Mouse (Mus musculus) layer of hippocampus, postnatal 14 days (tissue): ENCODE data around the gene Gpr39. TPM values are rescaled to one million over a fixed set of nuclear protein-coding genes. Genes with fewer than 3 reads are reported as not detected.
"Not testable (repeated sequence)": the region's sequence is repeated elsewhere in the genome, so short reads cannot be mapped to it uniquely, and the experiment has no call there.

Experiments used
- DNase-seq, 2 experiments: peaks; one replicate each; pipeline ENCODE4 v3.0.0; 2021 to 2022; ENCODE audit warnings: low spot score in 2 of 2, mixed read lengths in 1 of 2
- long read RNA-seq, 2 experiments: library from polyadenylated mRNA; stranded (forward); transcript quantifications; one replicate each; pipeline ENCODE4 v2.0.0; 2021
- total RNA-seq, 2 experiments: library from RNA; stranded (reverse); gene quantifications; 2 replicates each; pipeline ENCODE4 v1.2.3; 2021

Gpr39 gene
- total RNA-seq, result under 1 TPM; 0.24 to 0.28 TPM
- long read RNA-seq, experiment 1, result 0 reads
- long read RNA-seq, experiment 2, partial matches to known transcripts, result 0 of 1 reads
- long read RNA-seq, experiment 2, other reads (novel, unspliced or antisense), result 1 of 1 reads

- DNase-seq, result no peak
These were observed at the start of gene Gpr39 for GRCm38 (mm10) chr1:125676790-125677273. Gene Gpr39, plus strand, starts transcription at chr1:125676995.

GRCm38 (mm10) chr1:125639501-125640253 is 37.1 kb upstream of the Gpr39 start:
- DNase-seq, result peak; percentile 22 to 47

- DNase-seq, result no peak
These were observed 33.2 kb upstream of the Gpr39 start for GRCm38 (mm10) chr1:125643643-125644042.

DNA sequence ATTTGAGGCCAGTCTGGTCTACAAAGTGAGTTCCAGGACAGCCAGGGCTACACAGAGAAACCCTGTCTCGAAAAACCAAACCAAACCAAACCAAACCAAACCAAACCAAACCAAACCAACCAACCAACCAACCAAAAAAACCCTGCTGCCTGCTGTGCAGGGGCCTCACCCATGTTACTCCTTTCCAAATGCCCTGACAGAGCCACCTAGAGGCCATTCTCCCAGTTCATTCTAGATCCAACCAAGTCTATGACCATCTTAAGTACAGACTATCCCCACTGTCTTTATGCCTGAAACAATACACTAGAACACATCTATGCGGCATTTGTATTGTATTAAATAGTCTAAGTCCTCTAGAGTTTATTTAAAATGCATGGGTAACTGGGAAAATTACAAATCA is 30.0 kb upstream of the Gpr39 start:
- DNase-seq, result not testable (repeated sequence)

GRCm38 (mm10) chr1:125648011-125648410 is 28.8 kb upstream of the Gpr39 start:
- no peak for DNase-seq

- no peak for DNase-seq
These were observed 27.7 kb upstream of the Gpr39 start for GRCm38 (mm10) chr1:125649056-125649455.

GRCm38 (mm10) chr1:125652836-125653594 is 23.8 kb upstream of the Gpr39 start:
- no peak for DNase-seq

DNA sequence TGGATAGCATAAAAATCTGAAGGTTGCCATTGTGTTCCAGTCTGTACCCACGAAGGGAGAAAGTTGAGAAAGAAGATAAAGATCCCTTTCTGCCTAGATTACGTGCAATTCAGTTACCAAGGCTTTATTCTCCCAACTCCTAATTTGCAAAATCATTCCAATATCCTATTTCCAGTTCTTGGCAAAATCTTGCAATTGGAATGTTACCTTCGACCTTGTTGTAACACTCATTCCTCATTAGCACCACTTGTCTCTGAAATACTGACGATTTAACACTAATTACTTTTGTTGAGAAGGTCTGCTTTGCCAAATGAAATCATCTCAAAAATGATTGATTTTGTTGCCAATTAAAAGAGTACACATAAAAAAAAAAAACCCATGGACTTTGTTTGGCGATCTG is 19.4 kb upstream of the Gpr39 start:
- DNase-seq, result no peak

GRCm38 (mm10) chr1:125660151-125660550 is 16.6 kb upstream of the Gpr39 start:
- peak in 1 of 2 experiments; percentile 8 for DNase-seq

- DNase-seq, result no peak
These were observed 15.9 kb upstream of the Gpr39 start for GRCm38 (mm10) chr1:125660901-125661300.

GRCm38 (mm10) chr1:125662058-125662457 is 14.7 kb upstream of the Gpr39 start:
- DNase-seq, result no peak

GRCm38 (mm10) chr1:125662660-125663059 is 14.1 kb upstream of the Gpr39 start:
- DNase-seq, result no peak

DNA sequence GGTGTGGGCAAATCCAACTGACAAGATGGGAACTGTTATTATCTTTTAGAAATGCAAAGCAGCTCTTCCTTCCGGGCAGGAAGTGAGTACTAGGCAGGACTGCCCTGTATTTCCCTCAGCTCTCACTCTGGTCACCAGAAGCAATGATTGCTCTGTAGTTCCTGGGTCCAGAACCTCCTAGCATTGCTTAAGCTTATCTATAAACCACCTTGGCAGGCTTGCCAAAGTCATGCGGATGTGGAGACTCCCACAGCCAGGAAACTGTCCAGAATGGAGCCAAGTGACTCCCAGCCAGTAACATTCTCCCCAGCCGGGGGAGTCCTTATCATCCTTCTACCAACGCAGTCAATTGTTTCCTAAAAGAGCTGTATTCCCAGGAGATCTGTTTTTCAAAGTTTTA is 13.7 kb upstream of the Gpr39 start:
- DNase-seq, result no peak

GRCm38 (mm10) chr1:125665127-125665637 is 11.6 kb upstream of the Gpr39 start:
- DNase-seq, result no peak

- DNase-seq, result no peak
These were observed 7.8 kb upstream of the Gpr39 start for GRCm38 (mm10) chr1:125669035-125669434.

GRCm38 (mm10) chr1:125675186-125675585 is 1.6 kb upstream of the Gpr39 start:
- DNase-seq, result no peak

DNA sequence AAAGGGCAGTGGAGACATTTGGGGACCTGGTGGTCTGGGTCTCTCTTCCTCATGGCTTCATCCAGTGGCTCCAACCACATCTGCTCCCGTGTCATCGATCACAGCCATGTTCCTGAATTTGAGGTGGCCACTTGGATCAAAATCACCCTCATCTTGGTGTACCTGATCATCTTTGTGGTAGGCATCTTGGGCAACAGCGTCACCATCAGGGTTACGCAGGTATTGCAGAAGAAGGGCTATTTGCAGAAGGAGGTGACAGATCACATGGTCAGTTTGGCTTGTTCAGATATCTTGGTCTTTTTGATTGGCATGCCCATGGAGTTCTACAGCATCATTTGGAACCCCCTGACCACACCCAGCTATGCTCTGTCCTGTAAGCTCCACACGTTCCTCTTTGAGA is 491 bp downstream of the Gpr39 start:
- no peak for DNase-seq

GRCm38 (mm10) chr1:125679522-125680077 is 2.8 kb downstream of the Gpr39 start:
- no peak for DNase-seq

DNA sequence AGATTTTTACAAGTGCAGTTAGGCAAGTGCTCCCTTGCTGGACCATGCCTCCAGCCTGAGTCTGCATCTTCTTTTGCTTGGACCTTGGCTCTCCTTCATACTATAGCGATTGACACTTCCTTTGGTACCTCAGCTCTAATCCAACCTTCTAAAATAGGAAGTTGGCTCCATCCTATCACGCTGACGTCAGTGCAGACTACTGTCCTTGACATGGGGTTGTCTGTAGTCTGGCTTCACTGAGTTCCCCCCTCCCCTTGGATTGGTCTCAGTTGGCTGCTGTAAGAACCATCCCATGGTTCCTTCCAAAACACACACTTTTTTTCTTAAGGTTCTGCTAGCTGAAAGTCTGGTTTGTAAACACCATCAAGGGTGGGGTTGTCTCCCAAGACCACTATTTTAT is 7.6 kb downstream of the Gpr39 start:
- DNase-seq, result no peak

DNA sequence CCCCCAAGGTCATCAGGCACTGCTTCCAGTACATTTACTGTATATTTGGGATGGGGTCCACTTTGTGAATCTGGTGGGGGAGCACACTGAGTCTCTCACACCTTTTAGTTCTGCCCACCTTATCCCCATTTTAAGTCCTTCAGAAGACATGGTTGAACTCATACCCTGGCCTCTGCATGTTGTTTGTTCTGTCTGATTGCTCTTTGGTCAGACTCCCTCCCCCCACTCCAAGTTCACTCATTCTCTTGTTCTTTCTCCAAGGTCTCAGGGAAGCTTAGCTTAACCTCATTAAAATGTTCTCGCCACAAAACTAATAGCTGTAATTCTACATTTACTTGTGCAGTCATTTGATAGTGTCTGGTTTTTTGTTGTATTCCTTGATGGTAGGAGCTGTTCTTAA is 8.5 kb downstream of the Gpr39 start:
- DNase-seq, result no peak

GRCm38 (mm10) chr1:125687701-125688420 is 11.1 kb downstream of the Gpr39 start:
- peak in 1 of 2 experiments; percentile 13 for DNase-seq
